Mouse (Mus musculus) spleen, postnatal 0 days (tissue): ENCODE measurements around the gene Prss44. TPM values are rescaled to one million over a fixed set of nuclear protein-coding genes. Genes with fewer than 3 reads are reported as not detected.

ENCODE experiments used
- polyA plus RNA-seq: library from polyadenylated mRNA; unstranded; fragments of >200 nt; fragmentation: Nextera tagmentation; extraction: Ambion mirVana; gene quantifications from 2 replicates; pipeline ENCODE4 v1.2.1, GENCODE M21; 2015

The Prss44 gene
- not detected in 2 replicates for polyA plus RNA-seq

DNA sequence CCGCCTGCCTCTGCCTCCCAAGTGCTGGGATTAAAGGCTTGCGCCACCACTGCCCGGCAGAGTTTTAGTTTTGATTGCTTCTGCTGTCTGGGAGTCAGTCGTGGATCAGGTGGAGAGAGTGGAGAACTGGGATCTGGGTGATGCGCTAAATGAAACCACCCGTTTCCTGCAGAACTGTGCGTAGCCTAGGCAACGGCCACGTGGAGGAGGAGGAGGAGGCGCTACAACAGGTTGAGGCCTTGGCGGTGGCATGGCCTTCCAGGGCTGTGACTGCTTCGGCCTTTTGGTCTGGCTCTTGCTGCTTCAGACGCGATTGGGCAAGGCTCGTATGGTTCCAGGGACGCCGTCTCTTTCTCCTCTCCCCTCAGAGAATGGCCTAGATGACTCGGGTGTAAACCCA lies at the start of gene Prss44:
Prss44 (plus strand) TSS at position 206 of the 400 bp plus-strand sequence.

GRCm38 (mm10) chr9:110797866-110798265 lies 15.9 kb upstream of the Prss44 start, which contains the start of gene Prss42:
Gene Prss42 (plus strand): TSS chr9:110798166.

DNA sequence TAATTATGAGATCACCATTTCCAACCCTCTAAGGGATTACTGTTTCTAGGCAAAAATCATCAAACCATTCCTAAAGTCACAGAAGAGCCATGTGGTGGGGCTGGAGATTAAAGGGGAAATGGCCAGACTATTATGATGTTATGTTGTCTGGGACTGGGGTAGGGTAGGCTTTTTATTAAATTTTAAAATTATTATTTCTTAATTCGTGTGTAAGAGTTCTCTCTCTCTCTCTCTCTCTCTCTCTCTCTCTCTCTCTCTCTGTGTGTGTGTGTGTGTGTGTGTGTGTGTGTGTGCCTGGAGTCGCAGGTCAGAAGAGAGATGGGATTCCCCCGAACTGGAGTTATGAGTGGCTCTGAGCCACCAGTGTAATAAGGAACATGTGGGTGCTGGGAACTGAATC lies 12.6 kb downstream of the Prss44 start, which contains the start of gene Prss43:
Prss43 (plus strand) TSS at position 301 of the 400 bp plus-strand sequence.

GRCm38 (mm10) chr9:110834411-110834810 lies 20.6 kb downstream of the Prss44 start, which contains the start of gene Prss45:
Gene Prss45 (plus strand): TSS chr9:110834588.

GRCm38 (mm10) chr9:110844206-110844605 lies 30.4 kb downstream of the Prss44 start, which contains the start of gene Prss46:
Gene Prss46 (plus strand): TSS chr9:110844506.

DNA sequence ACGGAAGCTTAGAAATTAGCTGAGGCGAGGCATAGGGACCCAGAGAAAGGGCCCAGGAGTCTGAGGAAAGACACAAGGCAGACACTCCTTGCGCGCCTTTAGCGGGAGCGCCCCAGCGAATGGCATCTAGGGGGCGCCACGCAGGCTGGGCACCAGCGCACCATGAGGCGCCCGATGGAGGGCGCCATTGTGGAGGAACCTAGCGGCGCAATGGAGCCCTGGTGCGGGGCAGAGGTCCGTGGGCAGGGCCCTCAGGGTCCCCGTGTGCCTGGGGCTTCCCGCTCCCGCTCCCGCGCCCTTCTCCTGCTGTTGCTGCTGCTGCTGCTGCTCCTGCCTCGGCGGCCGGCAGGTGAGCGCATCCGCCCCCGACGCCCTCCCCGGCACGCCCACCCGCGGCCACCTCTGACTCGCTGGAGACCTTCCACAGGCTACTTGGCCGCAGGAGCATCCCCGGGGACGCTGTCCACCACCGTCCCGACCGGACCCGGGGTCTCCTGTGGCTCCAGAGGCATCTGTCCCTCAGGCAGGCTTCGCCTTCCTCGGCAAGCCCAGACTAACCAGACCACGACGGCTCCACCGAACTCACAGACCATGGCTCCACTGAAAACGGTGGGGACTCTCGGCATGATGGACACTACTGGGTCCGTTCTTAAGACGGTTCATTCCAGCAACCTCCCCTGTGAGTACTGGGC lies 44.1 kb downstream of the Prss44 start, which contains the start of gene Prss50:
Prss50 (plus strand) TSS at position 187 of the 692 bp plus-strand sequence.

Other genes with a start within 250 kb of the Prss44 start
- gene Nradd, start 189.5 kb upstream of the Prss44 start, polyA plus RNA-seq, result 8.8 and 9.2 TPM in 2 replicates
- 4.9 and 6.2 TPM in 2 replicates for gene Nbeal2, start 159.8 kb upstream of the Prss44 start, polyA plus RNA-seq
- 108 and 121 TPM in 2 replicates for gene Ccdc12, start 157.5 kb upstream of the Prss44 start, polyA plus RNA-seq
- 0.17 TPM in 1 of 2 replicates, not detected in the other for gene Myl3, start 72.1 kb upstream of the Prss44 start, polyA plus RNA-seq
- 10.2 and 12.6 TPM in 2 replicates for gene Pth1r, start 66.8 kb upstream of the Prss44 start, polyA plus RNA-seq
- gene Prss42, start 15.8 kb upstream of the Prss44 start, polyA plus RNA-seq, result not detected in 2 replicates
- not detected in 2 replicates for gene Prss43, start 12.7 kb downstream of the Prss44 start, polyA plus RNA-seq
- gene Prss45, start 20.6 kb downstream of the Prss44 start, polyA plus RNA-seq, result not detected in 2 replicates
- gene Prss46, start 30.5 kb downstream of the Prss44 start, polyA plus RNA-seq, result not detected in 2 replicates
- gene Prss50, start 44.0 kb downstream of the Prss44 start, polyA plus RNA-seq, result 34.7 and 38.5 TPM in 2 replicates
- gene Als2cl, start 65.9 kb downstream of the Prss44 start, polyA plus RNA-seq, result 1.5 and 1.6 TPM in 2 replicates
- gene Tmie, start 66.1 kb downstream of the Prss44 start, polyA plus RNA-seq, result 0.46 and 0.53 TPM in 2 replicates
- gene Fam240a, start 102.9 kb downstream of the Prss44 start, polyA plus RNA-seq, result not detected in 2 replicates
- gene Tdgf1, start 132.2 kb downstream of the Prss44 start, polyA plus RNA-seq, result 0.08 TPM in 1 of 2 replicates, not detected in the other
- 0.05 and 0.11 TPM in 2 replicates for gene Lrrc2, start 137.6 kb downstream of the Prss44 start, polyA plus RNA-seq
- 0.49 and 0.51 TPM in 2 replicates for gene Rtp3, start 176.6 kb downstream of the Prss44 start, polyA plus RNA-seq
- 228 and 346 TPM in 2 replicates for gene Ltf, start 205.3 kb downstream of the Prss44 start, polyA plus RNA-seq
- 11.3 and 15.1 TPM in 2 replicates for gene Ccrl2, start 243.5 kb downstream of the Prss44 start, polyA plus RNA-seq